ENCODE assay signal across 8 mouse cellular contexts in genomic region chr10:80929299-80930226, GRCm38 (mm10). TPM values are rescaled to one million over a fixed set of nuclear protein-coding genes. Genes with fewer than 3 reads are reported as not detected.
DNase-seq lines count a peak whose midpoint lies in the region; ATAC-seq lines count a peak whose summit lies in the region.

TSS of gene Gadd45b (plus strand) at chr10:80930073.

- H3K9ac ChIP-seq in hindbrain, embryonic 16.5 days (ENCODE audit: low read depth, low read length), result peak within 1 kb of the TSS; percentile 79

- peak; percentile 99 for DNase-seq in R1 (ENCODE audit: low read depth, low spot score)
- DNase-seq in cerebellum, postnatal 14 days, result peak; percentile 99
- DNase-seq in gastrocnemius, adult 18-20 months (ENCODE audit: low spot score), result peak; percentile 98
- peak; percentile 97 to 99 for DNase-seq in left cerebral cortex, adult 18-20 months (ENCODE audit: low spot score in 2 of 2)
- peak; percentile 99 for DNase-seq in right cerebral cortex, adult 18-20 months
- DNase-seq in urinary bladder, postnatal 10 days (ENCODE audit: low spot score), result peak; percentile 97

- peak within 1 kb of the TSS; percentile 75 for H3K27ac ChIP-seq in hindbrain, embryonic 16.5 days (ENCODE audit: low read depth, low read length)
- peak within 1 kb of the TSS; percentile 86 for H3K27ac ChIP-seq in macrophage

- H3K4me1 ChIP-seq in hindbrain, embryonic 16.5 days (ENCODE audit: control insufficient read depth, insufficient read depth, low read depth, low read length), result peaks cover 44% of the 10 kb centered on the region

- H3K4me3 ChIP-seq in hindbrain, embryonic 16.5 days (ENCODE audit: low read length), result peak within 1 kb of the TSS; percentile 56
- peak within 1 kb of the TSS; percentile 86 for H3K4me3 ChIP-seq in macrophage (ENCODE audit: inconsistent target)

- peak within 1 kb of the TSS; percentile 98 for H3K4me2 ChIP-seq in hindbrain, embryonic 16.5 days (ENCODE audit: low read length)

- H3K79me2 ChIP-seq in macrophage (ENCODE audit: inconsistent target), result peaks cover 22% of the 10 kb centered on the region

- no peaks in the 10 kb centered on the region for H3K9me3 ChIP-seq in hindbrain, embryonic 16.5 days (ENCODE audit: control insufficient read depth, low read length)

- 0% methylated on average over 56 of the region's 56 CpGs for WGBS in hindbrain, embryonic 16.5 days
- WGBS in macrophage (ENCODE audit: missing documents), result under 1% methylated on average over 50 of the region's 56 CpGs

- no peaks in the 10 kb centered on the region for H3K36me3 ChIP-seq in hindbrain, embryonic 16.5 days (ENCODE audit: control insufficient read depth, insufficient read depth, low read length)
- no peaks in the 10 kb centered on the region for H3K36me3 ChIP-seq in macrophage (ENCODE audit: inconsistent target)

- ATAC-seq in hindbrain, embryonic 16.5 days, result peak; percentile 90

- peaks cover 14% of the 10 kb centered on the region for H3K27me3 ChIP-seq in hindbrain, embryonic 16.5 days (replicated peaks; ENCODE audit: control insufficient read depth, insufficient read depth, low read length)

RNA-seq across cellular contexts. Expression of gene Gadd45b, which starts in this region (rescaled TPM):
- total RNA-seq in gastrocnemius, adult 18-20 months (2021), result 10 to 100 TPM; 17.3 to 25.0 TPM
- 8.0 and 9.0 TPM in 2 replicates for polyA plus RNA-seq in hindbrain, embryonic 16.5 days (2015; fragmentation: Nextera tagmentation; extraction: Ambion mirVana)
- total RNA-seq in left cerebral cortex, adult 18-20 months (2021), result 10 to 100 TPM; 25.1 to 38.3 TPM
- 1,000 to 10,000 TPM in 1 of 26 experiments, 100 to 1,000 TPM in 25; 108 to 1,046 (median 613) TPM for total RNA-seq in macrophage (2018; cell fraction: chromatin; rRNA removed)
- 100 to 1,000 TPM; 117 to 845 (median 491) TPM for total RNA-seq in macrophage (2018; cell fraction: cytosol; rRNA removed)
- total RNA-seq in macrophage (2018; cell fraction: nucleus; rRNA removed), result 1,000 to 10,000 TPM in 14 of 26 experiments, 100 to 1,000 TPM in 12; 109 to 1,748 (median 1,022) TPM
- polyA plus RNA-seq in macrophage (2018), result 45.9 to 89.8 TPM (median 71.3 TPM) in 3 replicates

Comparison
In these comparisons a context has a peak if more than half of its experiments do, and no peak if none do; other contexts are left out.
1. Peak in every context shown above with its lines: DNase-seq, ATAC-seq, H3K4me3 ChIP-seq and H3K27ac ChIP-seq.